Mouse (Mus musculus) liver, embryonic 13.5 days (tissue): Measurements from ENCODE around the gene Kdm5a. TPM values are rescaled to one million over a fixed set of nuclear protein-coding genes. Genes with fewer than 3 reads are reported as not detected.

Experiments
- ATAC-seq: fragments of 200-750 bp; cut with Nextera tagmentation; 2 replicates; pipeline ENCODE4 v1.8.0; 2017; ENCODE audit warnings: low read depth, mild to moderate bottlenecking, moderate number of reproducible peaks, moderate library complexity
- DNase-seq: peaks from one replicate; pipeline ENCODE4 v3.0.0; 2022
- H3K27ac ChIP-seq: fragments of 300-500 bp; sonication (generic); 2 replicates; pipeline ENCODE4 v1.5.1; 2015; ENCODE audit warnings: moderate library complexity, mild to moderate bottlenecking, inconsistent platforms
- H3K27me3 ChIP-seq: fragments of 300-500 bp; sonication (generic); 2 replicates; pipeline ENCODE4 v1.6.1; 2015; ENCODE audit warnings: mild to moderate bottlenecking, inconsistent platforms
- H3K36me3 ChIP-seq: fragments of 300-500 bp; sonication (generic); 2 replicates; pipeline ENCODE4 v1.6.1; 2015; ENCODE audit warnings: mild to moderate bottlenecking, inconsistent platforms
- H3K4me1 ChIP-seq: fragments of 300-500 bp; sonication (generic); replicated peaks from 2 replicates; pipeline ENCODE4 v1.6.1; 2015; ENCODE audit warnings: inconsistent platforms
- H3K4me2 ChIP-seq: fragments of 300-500 bp; sonication (generic); 2 replicates; pipeline ENCODE4 v1.6.1; 2015; ENCODE audit warnings: inconsistent platforms, mild to moderate bottlenecking, moderate library complexity
- H3K4me3 ChIP-seq: fragments of 300-500 bp; sonication (generic); replicated peaks from 2 replicates; pipeline ENCODE4 v1.5.1; 2015; ENCODE audit warnings: mild to moderate bottlenecking, inconsistent platforms
- H3K9ac ChIP-seq: fragments of 300-500 bp; sonication (generic); 2 replicates; pipeline ENCODE4 v1.6.1; 2015; ENCODE audit warnings: mild to moderate bottlenecking, inconsistent platforms
- H3K9me3 ChIP-seq: fragments of 300-500 bp; sonication (generic); replicated peaks from 2 replicates; pipeline ENCODE4 v1.6.1; 2016; ENCODE audit warnings: inconsistent platforms
- WGBS: fragments of 180-500 bp; shearing (Covaris S2); methylation state at CpG from one replicate; pipeline ENCODE4 v1.1.7; 2015; ENCODE audit not compliant: insufficient replicate concordance; 5-methylcytosine and 5-hydroxymethylcytosine counted together
- polyA plus RNA-seq: library from polyadenylated mRNA; unstranded; fragments of >200 nt; fragmentation: Nextera tagmentation; extraction: Ambion mirVana; gene quantifications from 2 replicates; pipeline ENCODE4 v1.2.1, GENCODE M21; 2015

Kdm5a gene
- polyA plus RNA-seq, 1 experiment from 2014 or later, result 21.8 TPM

DNA sequence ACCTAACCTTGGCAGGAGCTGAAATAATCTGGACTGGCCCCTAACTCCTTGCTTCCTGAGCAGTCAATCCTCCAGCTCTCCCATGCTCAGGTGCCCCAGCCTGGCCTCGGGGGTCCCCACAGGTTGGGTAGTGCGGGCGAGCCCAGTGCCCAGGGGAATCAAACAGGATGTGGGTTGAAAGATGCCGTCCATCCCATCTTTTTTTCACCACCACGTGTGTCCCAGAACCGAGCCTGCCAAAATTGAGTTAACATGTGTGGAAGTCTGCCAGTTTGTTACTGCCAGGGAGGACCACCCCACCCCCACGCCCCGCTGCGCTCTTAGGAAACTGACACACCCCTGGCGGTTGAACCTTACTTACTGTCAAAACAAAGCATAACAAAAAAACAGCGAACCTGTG is 100.0 kb downstream of the Kdm5a start:
- DNase-seq, result no peak
- H3K27me3 ChIP-seq, result peaks cover 16% of the 10 kb centered on the region
- no peaks in the 10 kb centered on the region for H3K36me3 ChIP-seq
- H3K9me3 ChIP-seq, result no peaks in the 10 kb centered on the region
- peak; percentile 22 for ATAC-seq
- peak overlapping the region; percentile 87 for H3K9ac ChIP-seq
- peaks cover 52% of the 10 kb centered on the region for H3K4me1 ChIP-seq
- H3K27ac ChIP-seq, result peak overlapping the region; percentile 74
- peak overlapping the region; percentile 83 for H3K4me3 ChIP-seq
- 2% methylated on average over 11 of the region's 11 CpGs for WGBS
- peak overlapping the region; percentile 99 for H3K4me2 ChIP-seq

DNA sequence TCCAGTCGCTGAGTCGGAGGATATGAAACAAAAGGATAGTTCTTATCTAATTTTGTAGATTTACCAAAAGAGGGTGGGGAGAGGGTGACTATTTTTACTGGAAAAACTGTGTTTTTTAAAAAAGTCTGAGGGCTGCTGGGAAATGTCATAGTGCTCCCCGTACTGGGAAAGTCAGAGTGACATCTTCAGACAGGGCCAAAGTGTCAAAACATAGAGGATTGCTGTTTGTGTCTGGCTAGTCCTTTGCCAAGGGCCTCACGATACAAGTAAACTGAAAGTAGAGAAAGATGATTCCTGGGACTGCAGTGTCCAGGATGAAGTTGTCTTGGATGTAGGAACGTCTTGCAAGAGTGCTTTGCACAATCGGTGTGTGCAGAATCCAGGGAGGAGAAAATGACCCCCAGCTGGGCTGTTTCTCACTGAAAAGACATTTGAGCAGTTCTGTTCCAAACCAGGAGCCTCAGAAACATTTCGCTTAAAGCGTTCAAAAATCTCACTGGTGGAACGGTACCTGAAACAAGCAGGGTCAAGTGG is 100.5 kb downstream of the Kdm5a start:
- no peaks in the 10 kb centered on the region for H3K36me3 ChIP-seq
- peak overlapping the region; percentile 25; the same call in 1 of the 2 replicates for H3K27ac ChIP-seq
- WGBS, result 32% methylated on average over 9 of the region's 9 CpGs
- ATAC-seq (no peak), DNase-seq (no peak)
- H3K4me1 ChIP-seq, result peaks cover 55% of the 10 kb centered on the region
- H3K9ac ChIP-seq, result peak overlapping the region; percentile 87
- H3K4me2 ChIP-seq, result peak overlapping the region; percentile 99
- no peaks in the 10 kb centered on the region for H3K9me3 ChIP-seq
- peaks cover 16% of the 10 kb centered on the region for H3K27me3 ChIP-seq
- H3K4me3 ChIP-seq, result peak overlapping the region; percentile 83

DNA sequence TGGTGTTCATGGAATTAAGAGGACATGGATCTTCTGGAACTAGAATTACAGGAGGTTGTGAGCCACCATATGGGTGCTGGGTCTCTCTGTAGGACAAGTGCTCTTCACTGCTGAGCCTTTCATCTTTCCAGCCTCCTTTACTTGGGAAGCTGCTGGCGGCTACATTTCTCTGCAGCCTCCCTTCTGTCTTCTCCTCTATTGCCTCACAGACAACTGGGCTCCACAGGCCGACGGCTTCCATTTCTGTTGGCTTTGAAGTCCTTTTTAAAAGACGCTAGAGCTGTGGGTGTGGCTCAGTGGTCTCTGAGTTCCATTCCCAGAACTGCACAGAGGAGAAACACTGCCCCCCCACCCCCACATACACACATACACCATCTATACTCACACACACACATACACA is 101.5 kb downstream of the Kdm5a start:
- 29% methylated on average over 4 of the region's 4 CpGs for WGBS
- no peak overlapping the region for H3K4me3 ChIP-seq

DNA sequence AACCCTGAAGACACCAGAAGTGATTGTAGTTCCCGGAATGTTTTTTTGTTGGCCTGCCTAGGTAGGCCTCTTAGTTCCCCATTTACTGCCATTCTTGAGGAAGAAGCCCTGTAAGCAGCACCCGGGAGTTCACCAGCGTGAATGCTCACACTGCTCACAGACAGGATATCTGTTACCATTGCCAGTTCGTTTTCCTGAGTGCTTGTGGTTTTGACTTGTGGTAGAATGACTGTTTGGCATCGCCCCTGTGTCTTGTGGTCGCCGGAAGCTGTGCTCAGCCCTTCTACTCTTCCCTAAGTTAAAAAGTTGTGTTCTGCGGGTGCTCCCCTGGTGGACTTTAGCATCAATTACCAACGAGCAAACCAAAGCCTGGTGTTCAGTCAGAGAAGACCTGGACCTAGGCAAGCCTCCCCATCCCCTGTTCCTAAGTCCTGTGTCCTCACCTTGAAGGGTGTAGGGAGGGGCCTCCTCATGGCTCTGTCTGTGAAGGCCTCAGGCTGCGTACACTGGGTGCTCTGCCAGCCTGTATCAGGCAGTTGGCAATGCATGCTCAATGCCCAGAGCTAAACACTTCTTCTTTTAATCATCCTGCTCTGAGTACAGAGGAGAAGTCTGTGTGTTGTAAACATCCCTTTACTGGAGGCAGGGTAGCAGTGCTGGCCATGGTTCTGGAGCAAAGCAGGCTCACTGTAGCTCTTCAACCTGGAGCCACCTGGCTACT is 102.8 kb downstream of the Kdm5a start:
- 21% methylated on average over 10 of the region's 10 CpGs for whole genome bisulfite sequencing
- Histone ChIP-seq H3K4me1 (peaks cover 75% of the 10 kb centered on the region), H3K4me2 (peak overlapping the region; percentile 34), H3K36me3 (no peaks in the 10 kb centered on the region), H3K9me3 (no peaks in the 10 kb centered on the region), H3K27me3 (peaks cover 9% of the 10 kb centered on the region), H3K4me3 (no peak overlapping the region), H3K9ac (peak overlapping the region; percentile 11; the same call in 1 of the 2 replicates), H3K27ac (peak overlapping the region; percentile 69)
- DNase-seq (no peak), ATAC-seq (no peak)

More for the DNA sequence above, 101.5 kb downstream of the Kdm5a start:
- Histone ChIP-seq H3K4me2 (peak overlapping the region; percentile 99), H3K27me3 (peaks cover 16% of the 10 kb centered on the region), H3K9ac (0 out of 2 replicates have a peak overlapping the region, but pooled peaks have one; percentile 3), H3K4me1 (peaks cover 64% of the 10 kb centered on the region), H3K27ac (peak overlapping the region; percentile 66), H3K36me3 (no peaks in the 10 kb centered on the region), H3K9me3 (no peaks in the 10 kb centered on the region)
- no peak for ATAC-seq
- DNase-seq, result no peak

DNA sequence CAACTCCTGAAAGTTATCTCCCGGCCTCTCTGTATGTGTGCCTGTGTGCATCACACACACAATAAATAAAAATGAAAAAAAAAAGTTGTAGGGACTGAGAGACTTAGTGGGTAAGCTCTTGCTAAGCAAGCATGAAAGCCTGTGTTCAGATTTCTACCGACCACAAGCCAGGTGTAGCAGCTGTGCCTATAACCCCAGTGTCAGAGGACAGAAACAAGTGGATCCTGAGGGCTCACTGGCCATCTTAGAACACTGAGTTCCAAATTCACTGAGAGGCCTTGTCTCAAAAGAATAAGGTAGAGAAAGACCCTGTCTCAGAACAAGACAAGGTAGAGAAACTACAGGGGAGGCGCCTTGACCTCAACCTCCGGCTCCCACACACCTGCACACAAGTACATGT is 104.3 kb downstream of the Kdm5a start:
- peaks cover 84% of the 10 kb centered on the region for H3K4me1 ChIP-seq
- no peak overlapping the region for H3K9ac ChIP-seq
- H3K4me3 ChIP-seq, result no peak overlapping the region
- no peaks in the 10 kb centered on the region for H3K9me3 ChIP-seq
- DNase-seq, result no peak
- H3K4me2 ChIP-seq, result no peak overlapping the region
- 79% methylated on average over 4 of the region's 4 CpGs for WGBS
- no peak for ATAC-seq
- no peaks in the 10 kb centered on the region for H3K27me3 ChIP-seq
- H3K36me3 ChIP-seq, result no peaks in the 10 kb centered on the region
- H3K27ac ChIP-seq, result no peak overlapping the region

DNA sequence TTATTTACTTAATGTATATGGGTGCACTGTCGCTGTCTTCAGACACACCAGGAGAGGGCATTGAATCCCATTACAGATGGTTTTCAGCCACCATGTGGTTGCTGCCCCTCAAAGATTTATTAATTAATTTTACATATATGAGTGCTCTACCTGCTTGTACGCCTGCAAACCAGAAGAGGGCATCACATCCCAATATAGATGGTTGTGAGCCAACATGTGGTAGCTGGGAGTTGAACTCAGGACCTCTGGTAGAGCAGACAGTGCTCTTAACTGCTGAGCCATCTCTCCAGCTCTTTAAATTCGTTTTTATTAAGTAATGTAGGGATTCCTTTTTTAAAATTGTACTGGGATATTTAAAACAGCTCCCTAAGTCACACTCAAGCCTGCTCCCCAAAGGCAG is 105.3 kb downstream of the Kdm5a start:
- no peak overlapping the region for H3K9ac ChIP-seq
- peaks cover 84% of the 10 kb centered on the region for H3K4me1 ChIP-seq
- ATAC-seq (no peak), DNase-seq (no peak)
- WGBS, result 50% methylated on average over 3 of the region's 3 CpGs
- H3K27me3 ChIP-seq, result no peaks in the 10 kb centered on the region
- H3K9me3 ChIP-seq, result no peaks in the 10 kb centered on the region
- peaks cover 2% of the 10 kb centered on the region; the same call in 1 of the 2 replicates for H3K36me3 ChIP-seq
- H3K27ac ChIP-seq, result no peak overlapping the region
- H3K4me3 ChIP-seq, result no peak overlapping the region
- no peak overlapping the region for H3K4me2 ChIP-seq

DNA sequence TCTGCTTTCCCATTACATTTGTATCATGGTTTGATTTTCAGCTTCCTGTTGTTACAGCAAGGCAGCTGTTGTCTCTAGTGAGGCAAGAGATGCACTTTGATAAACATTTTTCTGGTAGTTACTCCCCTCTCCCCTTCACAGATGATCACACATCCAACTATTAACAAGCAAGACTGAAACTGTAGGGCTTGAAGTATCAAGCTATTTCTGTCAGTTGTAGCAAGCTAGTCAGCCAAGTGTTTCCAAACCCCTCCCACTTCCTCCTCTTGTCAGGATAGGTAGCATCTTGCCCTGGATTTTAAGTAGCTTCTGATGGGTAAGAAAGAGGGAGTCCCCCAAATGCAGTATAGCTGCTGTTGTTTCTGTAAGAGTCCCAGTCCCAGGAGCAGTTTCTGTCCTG is 105.8 kb downstream of the Kdm5a start:
- no peak overlapping the region for H3K27ac ChIP-seq
- ATAC-seq (no peak), DNase-seq (no peak)
- H3K36me3 ChIP-seq, result peaks cover 6% of the 10 kb centered on the region; the same call in 1 of the 2 replicates
- H3K27me3 ChIP-seq, result no peaks in the 10 kb centered on the region
- H3K4me1 ChIP-seq, result peaks cover 84% of the 10 kb centered on the region
- H3K4me3 ChIP-seq, result no peak overlapping the region
- H3K4me2 ChIP-seq, result no peak overlapping the region
- H3K9ac ChIP-seq, result no peak overlapping the region
- no peaks in the 10 kb centered on the region for H3K9me3 ChIP-seq

DNA sequence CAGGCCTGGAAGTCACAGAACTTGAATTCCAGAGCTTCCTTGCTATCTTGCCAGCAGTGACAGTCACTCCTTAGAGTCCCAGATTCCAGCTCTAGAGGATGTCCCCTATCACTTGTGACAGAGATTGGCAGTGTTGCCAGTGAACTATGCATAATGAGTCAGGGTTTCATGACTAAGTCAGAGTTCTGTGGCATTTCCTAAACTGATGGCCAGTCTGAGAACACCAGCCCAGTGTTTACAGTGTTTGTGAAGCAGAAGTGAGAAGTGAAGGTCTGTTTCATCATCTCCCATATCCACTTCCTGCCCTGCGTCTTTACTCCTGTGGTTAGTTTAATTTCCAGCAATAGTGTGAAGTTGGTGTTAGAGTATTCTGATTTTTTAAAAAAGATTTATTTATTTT is 106.7 kb downstream of the Kdm5a start:
- no peak overlapping the region for H3K4me3 ChIP-seq
- H3K27me3 ChIP-seq, result no peaks in the 10 kb centered on the region
- no peak overlapping the region for H3K4me2 ChIP-seq
- no peak for ATAC-seq
- no peaks in the 10 kb centered on the region for H3K9me3 ChIP-seq
- peaks cover 15% of the 10 kb centered on the region for H3K36me3 ChIP-seq
- peak overlapping the region; percentile 32; the same call in 1 of the 2 replicates for H3K27ac ChIP-seq
- no peak for DNase-seq
- peaks cover 84% of the 10 kb centered on the region for H3K4me1 ChIP-seq
- 54% methylated on average over 1 of the region's 1 CpGs for WGBS
- no peak overlapping the region for H3K9ac ChIP-seq

DNA sequence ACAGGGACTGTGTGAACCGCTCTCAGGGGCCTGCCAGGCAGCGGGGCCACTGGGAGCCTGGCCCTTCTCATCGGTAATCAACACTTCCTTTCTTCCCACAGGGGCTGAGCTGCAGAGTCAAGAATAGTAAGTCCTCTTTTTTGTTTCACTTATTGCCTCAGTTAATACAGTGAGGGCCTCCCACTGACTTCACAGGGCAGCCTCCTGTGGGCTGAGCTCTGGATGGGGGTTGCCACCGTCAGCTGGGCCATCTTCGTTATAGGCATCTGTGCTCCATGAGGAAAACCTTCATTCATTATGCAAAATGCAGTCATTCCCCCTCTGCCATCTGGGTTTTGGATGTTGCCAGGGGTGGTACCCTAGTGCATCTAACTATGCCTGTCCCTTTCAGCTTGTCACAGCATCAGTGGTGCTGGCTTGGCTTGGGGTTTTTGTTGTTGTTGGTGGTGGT is 108.1 kb downstream of the Kdm5a start:
- no peaks in the 10 kb centered on the region for H3K27me3 ChIP-seq
- H3K9me3 ChIP-seq, result no peaks in the 10 kb centered on the region
- WGBS, result 37% methylated on average over 5 of the region's 5 CpGs
- 0 out of 2 replicates have a peak overlapping the region, but pooled peaks have one; percentile 39 for H3K27ac ChIP-seq
- peaks cover 21% of the 10 kb centered on the region for H3K36me3 ChIP-seq
- H3K4me3 ChIP-seq, result no peak overlapping the region
- H3K4me2 ChIP-seq, result no peak overlapping the region
- ATAC-seq, result no peak
- H3K4me1 ChIP-seq, result peaks cover 71% of the 10 kb centered on the region
- H3K9ac ChIP-seq, result no peak overlapping the region
- no peak for DNase-seq

DNA sequence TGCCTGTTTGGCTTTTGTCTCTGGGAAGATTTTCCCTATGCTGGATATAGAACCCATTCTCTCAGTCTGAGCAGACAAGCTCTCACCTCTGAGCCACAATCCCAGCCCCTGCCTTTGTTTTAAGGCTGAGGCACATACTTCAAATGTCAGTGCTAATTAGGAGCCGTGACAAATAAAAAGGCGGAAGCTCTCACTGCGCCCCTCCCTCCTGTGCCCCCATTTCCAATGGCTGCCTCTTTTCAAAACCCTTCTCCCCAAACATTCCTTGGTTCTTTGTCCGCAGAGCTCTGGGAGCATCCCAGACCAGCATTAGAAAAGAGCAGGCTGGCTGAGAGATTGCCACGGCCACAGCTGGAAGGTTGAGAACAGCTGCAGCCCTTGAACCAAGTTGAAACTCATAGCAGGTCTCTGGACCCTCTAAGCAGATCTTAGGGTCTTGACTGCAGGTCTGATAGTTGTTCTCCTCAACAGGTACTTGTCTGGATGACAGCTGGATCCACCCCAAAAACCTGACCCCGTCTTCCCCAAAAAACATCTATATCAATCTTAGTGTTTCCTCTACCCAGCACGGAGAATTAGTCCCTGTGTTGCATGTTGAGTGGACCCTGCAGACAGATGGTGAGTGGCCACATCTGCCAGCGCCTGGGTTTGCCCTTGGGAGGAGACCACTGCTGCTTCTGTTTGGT is 108.7 kb downstream of the Kdm5a start:
- H3K9me3 ChIP-seq, result no peaks in the 10 kb centered on the region
- H3K4me2 ChIP-seq, result no peak overlapping the region
- ATAC-seq, result no peak
- no peak for DNase-seq
- H3K4me1 ChIP-seq, result peaks cover 65% of the 10 kb centered on the region
- no peak overlapping the region for H3K27ac ChIP-seq
- H3K9ac ChIP-seq, result no peak overlapping the region
- 59% methylated on average over 8 of the region's 8 CpGs for WGBS
- H3K27me3 ChIP-seq, result no peaks in the 10 kb centered on the region
- no peak overlapping the region for H3K4me3 ChIP-seq
- peaks cover 27% of the 10 kb centered on the region for H3K36me3 ChIP-seq

DNA sequence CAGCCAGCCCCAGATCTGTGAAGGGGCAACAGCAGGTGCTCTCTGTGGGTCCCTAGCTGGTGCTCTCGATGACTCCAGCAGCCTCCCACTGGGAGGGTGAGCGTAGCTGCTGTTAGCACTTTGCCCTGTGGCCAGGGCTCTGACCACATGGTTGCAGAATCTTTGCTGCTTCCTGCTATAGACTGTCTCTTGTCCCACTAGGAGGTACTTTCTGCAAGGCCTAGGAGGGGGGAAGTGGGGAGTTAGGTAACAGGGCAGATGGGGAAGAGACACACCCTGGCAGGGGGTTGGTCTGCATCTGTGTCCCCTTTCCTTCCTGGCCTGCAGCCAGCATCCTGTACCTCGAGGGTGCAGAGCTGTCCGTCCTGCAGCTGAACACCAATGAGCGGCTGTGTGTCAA is 109.5 kb downstream of the Kdm5a start:
- 42% methylated on average over 5 of the region's 5 CpGs for WGBS

More for the DNA sequence above, 109.5 kb downstream of the Kdm5a start:
- H3K4me1 ChIP-seq, result peaks cover 70% of the 10 kb centered on the region
- H3K4me3 ChIP-seq, result no peak overlapping the region
- H3K27me3 ChIP-seq, result no peaks in the 10 kb centered on the region
- H3K9ac ChIP-seq, result no peak overlapping the region
- H3K27ac ChIP-seq, result no peak overlapping the region; the same call in 1 of the 2 replicates
- DNase-seq (no peak), ATAC-seq (peak; percentile 56)
- no peaks in the 10 kb centered on the region for H3K9me3 ChIP-seq
- H3K4me2 ChIP-seq, result no peak overlapping the region
- H3K36me3 ChIP-seq, result peaks cover 35% of the 10 kb centered on the region
